Mouse (Mus musculus): ENCODE measurements around the gene Wars.

DNA sequence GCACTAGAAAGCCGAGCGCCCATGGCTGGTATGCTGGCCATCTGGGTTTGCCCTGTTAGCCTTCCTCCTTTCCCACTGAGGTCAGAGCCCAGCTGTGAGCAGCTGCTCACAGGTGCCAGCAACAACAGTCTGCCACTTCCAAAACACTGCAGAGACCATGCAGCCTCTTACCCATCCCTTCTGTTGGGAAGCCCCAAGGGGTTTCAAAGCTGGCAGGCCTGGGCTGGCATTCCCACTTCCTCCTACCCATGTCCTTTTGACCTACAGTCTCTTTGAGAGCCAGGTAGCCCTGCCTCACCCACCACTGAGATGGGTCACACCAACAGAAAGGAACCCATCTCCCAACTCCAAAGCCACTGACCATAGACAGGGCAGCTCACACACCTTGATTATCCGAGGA, 60.6 kb downstream of the Wars start:
- TF ChIP-seq EP300 (IDR thresholded peaks at IDR 0.05) (no peak), CTCF (IDR thresholded peaks at IDR 0.05) (no peak)
